Mouse (Mus musculus): ENCODE results near the gene Sept1. TPM values are rescaled to one million over a fixed set of nuclear protein-coding genes. Genes with fewer than 3 reads are reported as not detected.
"Not testable (repeated sequence)": the region's sequence is repeated elsewhere in the genome, so short reads cannot be mapped to it uniquely, and the experiment has no call there.

The Sept1 gene
- total RNA-seq, 2 experiments from 2014 or later = 7.4 to 7.6 TPM

DNA sequence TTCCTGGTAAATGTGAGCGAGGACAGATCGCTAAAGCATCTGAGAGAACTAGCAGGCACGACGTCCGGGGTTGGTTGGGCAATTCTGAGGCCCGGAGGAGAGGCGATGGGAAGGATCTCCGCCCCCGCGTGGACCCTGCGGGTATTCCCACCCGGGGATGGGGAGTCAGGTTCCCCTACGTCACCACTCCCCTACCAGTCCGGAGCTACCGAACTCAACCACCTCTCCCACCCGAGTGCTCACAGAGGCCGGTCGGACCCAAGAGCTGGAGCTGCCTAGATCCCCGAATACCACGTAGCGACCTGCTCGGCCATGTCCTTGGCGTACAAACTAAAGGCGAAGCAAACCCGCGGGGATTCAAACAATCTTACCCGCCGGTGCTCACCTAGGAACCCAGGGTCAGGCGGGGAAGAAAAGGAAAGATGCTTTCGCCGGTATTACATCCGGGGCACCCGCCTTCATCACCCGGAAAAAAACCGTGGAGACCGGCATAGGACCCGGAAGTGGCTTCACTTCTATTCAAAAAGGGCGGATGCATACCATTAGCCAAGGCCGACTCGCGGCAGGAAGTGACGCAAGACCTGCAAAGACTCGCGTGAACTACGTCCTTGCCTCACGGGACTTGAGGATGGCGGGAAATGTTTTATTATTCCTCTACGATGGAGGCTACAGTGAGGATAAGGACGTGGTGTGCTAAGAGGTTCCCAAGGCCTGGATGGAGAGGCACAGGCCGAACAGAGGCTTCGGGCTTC, 37.2 kb downstream of the Sept1 start, which contains the start of gene Cd2bp2:
TSS of gene Cd2bp2 (minus strand) at position 507 of the 752 bp plus-strand sequence.
- peak; percentile 86 to 95 for DNase-seq (ENCODE audit: low spot score in 2 of 2)

DNA sequence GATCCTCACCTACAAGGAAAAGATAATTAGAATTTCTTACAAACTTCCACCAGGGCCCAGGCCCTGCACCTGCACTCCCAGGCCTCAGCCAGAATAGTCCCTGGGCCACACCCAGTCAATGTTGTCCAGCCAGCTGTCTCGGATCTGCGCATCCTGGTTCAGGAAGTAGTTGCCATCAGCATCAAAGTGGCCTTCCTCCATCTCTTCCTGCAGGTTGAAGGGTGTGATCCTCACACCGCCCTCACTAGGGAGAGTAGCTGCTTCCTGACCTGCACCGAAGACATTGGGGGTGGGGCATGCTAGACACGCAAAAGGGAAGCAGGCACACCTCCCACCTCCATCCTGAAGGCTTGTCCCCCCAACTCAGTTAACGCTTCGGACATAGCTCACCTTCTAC, 38.3 kb downstream of the Sept1 start:
- no peak for DNase-seq (ENCODE audit: low spot score in 2 of 2)

DNA sequence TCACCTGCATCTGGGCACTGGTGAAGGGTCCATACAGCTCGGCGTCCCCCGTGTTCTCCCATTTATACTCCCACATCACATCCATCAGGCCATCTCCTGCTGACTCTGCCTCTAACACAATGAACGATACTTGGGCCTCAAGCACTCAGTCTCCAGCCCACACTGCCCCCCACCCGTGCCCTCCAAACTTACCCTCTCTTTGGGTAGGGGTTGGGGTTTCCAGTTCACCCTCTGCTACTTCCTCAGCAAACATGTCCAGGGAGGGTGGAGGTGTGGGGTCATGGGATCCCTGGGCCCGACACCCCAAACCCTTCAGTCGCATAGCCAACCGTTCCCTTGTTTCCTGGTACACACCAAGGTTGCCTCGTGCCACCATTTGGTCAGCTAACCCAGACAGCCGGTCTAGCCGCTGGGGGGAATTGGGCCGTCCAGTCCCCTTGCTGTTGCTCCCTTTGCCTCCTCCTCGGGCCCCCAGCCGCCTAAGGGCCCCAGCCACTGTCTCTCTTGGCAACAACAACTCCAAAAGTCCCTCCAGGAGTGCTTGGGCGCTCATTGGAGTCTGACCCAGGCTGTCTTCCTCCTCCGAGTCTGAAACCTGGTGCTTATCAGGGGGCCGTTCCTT, 38.8 kb downstream of the Sept1 start:
- no peak for DNase-seq (ENCODE audit: low spot score in 2 of 2)

DNA sequence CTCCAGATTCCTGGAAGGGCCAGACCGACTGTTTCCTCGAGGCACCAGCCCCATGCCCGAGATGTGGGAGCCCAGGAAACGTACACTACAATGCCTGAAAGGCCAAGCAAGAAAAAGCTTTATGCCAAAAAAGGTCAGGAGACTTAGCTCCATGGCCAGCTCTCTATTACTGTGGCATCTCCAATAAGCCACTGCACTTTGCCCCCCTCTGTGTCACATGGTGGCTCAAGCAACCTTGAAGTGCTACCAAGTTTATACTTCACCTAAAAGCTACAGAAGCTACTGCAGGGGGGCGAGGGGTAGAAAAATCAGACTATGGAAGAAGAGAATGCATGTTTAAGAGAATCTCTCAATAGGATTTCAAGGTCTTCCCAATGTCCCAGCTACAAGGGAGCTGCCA, 39.9 kb downstream of the Sept1 start:
- no peak for DNase-seq (ENCODE audit: low spot score in 2 of 2)

DNA sequence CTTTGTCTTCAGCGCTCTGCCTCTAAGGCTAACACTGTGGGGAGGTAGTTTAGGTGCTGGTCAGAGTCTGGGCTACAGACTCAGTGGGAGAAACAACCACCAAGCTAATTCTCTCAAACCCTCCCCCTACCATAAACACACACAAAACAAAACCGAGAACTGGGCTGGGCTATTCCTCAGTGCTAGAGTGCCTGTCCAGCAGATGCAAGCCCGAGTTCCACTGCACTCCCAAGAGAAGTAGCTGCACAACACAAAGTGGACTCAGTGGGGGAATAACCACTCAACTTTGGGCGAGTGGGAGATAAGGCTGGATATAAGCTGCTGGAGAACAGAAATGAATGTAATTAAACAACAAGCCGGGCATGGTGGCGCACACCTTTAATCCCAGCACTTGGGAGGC, 42.3 kb downstream of the Sept1 start:
- no peak for DNase-seq (ENCODE audit: low spot score in 2 of 2)

DNA sequence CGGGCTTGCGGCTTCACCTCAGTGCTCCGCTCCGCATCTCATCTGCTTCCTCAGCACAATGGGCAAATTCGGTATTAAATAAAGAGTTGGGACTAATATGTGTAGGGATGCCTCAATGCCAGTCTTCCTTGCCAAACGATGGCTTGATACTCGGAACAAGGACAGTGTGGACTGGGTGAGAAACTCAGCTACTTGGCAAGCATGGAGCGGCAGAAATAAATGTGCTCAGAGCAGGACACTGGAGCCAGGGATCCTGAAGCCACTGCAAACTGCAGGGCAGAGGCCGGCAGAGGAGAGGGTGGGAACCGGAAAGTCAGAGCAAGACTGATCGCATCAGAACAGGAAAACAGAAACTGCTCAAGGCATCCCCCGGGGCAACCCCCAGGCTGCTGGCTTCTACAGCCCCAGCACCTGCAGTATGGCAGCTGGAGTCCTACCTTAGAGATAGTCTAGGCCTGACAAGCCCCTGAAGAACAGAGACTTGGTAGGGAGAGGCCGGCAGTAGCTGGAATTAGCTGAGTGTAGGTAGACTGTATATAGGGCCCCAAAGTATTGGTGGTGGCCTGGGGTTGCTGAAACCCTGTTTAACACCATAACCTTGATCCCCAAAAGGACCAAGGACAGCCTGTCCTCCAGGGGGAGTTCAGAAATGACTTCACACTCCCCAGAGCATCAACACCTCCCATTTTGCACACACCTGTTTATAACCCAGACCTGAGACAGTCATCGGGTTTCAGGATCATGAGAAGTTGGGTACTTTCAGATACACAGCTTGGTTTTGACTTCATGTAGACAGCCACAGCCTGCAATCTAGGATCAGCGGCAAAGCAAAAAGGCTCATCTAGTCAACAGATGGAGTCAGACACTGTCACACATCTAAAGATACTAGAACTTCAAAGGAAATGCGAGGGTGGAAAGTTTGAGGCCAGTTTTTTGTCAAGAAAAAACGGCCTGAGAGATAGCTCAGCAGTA, 44.3 kb downstream of the Sept1 start:
- DNase-seq (ENCODE audit: low spot score in 2 of 2) = no peak

DNA sequence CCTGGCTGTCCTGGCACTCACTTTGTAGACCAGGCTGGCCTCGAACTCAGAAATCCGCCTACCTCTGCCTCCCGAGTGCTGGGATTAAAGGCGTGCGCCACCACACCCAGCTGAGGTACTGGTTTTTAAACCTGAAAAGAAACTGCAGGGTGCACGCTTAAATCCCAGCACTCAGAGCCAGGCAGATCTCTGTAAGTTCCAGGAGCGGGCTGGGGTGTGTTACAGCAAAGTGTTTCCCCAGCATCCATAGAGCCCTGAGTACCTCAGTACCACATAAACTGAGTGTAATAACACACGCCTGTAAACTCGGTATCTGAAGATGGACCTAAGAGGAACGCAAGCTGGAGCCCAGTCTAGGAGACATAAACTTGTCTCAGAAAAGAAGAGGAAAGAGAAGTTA, 45.6 kb downstream of the Sept1 start:
- no peak for DNase-seq (ENCODE audit: low spot score in 2 of 2)

DNA sequence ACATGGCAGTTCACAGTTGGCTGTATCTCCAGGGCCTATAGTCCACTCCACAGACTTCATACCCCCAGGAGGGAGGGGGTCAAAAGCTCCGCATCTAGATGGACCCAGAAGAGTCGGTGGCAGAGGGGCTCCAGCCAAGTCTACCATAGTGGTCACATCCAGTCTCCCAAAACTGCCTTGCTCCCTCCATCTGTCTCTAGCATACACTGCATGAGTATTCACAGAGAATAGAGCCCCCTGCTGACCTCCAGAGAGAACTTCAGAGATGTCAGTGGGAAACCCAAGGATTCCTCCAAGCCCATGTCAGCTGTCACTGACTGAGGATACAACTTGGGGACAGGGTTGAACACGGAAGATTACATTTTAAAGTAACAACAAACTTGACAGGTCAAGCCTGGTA, 47.3 kb downstream of the Sept1 start:
- no peak for DNase-seq (ENCODE audit: low spot score in 2 of 2)

DNA sequence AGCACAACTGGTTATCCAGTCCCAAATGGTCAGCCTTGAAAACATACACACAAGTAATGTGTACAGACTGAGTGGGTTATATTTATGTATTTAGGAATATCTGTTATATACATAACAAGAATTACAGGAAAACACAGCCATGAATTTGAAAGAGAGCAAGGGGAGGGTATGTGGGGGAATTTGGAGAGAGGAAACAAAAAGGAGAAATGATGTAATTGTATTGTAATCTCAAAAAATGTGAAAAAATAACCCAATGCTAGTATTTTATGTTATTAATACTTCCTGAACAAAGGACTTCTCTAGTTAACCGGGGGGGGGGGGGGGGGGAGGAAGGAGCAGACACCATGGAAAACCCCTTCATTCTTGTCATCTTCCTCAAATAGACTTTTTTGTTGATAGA, 48.2 kb downstream of the Sept1 start:
- DNase-seq (ENCODE audit: low spot score in 2 of 2) = no peak

DNA sequence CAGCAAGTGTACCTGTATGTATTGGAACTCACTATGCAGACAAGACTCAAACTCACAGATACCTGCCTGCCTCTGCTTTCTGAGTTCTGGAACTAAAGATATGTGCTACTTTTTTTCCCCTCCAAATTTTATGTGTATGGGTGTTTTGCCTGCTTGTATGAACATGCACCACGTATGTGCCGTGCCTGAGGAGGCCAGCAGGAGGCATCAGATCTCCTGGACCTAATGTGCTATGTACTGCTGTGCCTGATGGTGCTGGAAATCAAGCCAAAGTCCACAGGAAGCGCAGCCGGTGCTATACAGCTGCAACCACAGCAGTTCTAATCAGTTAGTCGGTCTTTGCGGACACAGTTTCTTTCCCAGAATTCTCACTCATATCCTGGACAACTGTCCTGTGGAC, 49.1 kb downstream of the Sept1 start:
- no peak for DNase-seq (ENCODE audit: low spot score in 2 of 2)

DNA sequence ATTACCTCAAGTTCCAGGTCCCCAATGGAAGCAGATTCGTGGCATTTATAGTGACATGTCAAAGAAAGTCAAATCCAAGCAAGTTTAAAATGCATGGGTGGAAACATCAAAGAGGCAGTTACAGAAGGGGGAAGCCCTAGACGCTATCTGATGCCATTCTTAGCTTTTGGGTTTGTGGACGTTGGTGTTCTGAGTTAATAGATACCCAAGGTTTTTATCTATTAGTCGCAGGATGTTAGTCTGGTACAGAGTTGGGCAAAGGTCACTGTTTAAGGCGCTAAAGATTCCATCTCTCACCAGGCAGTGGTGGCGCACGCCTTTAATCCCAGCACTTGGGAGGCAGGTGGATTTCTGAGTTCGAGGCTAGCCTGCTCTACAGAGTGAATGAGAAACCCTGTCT, 49.6 kb downstream of the Sept1 start:
- no peak for DNase-seq (ENCODE audit: low spot score in 2 of 2)

DNA sequence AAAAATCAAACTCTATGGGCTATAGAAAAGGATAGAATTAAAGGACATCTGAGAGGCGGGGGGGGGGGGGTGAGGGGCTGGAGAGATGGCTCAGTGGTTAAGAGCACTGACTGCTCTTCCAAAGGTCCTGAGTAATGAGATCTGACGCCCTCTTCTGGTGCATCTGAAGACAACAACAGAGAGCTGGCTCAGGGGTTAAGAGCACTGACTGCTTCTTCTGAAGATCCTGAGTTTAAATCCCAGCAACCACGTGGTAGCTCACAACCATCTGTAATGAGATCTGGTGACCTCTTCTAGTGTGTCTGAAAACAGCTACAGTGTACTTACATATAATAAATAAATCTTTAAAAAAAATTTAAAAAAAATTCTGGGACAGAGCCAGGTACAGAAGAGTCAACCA, 51.2 kb downstream of the Sept1 start:
- not testable (repeated sequence) for DNase-seq (ENCODE audit: low spot score in 2 of 2)

DNA sequence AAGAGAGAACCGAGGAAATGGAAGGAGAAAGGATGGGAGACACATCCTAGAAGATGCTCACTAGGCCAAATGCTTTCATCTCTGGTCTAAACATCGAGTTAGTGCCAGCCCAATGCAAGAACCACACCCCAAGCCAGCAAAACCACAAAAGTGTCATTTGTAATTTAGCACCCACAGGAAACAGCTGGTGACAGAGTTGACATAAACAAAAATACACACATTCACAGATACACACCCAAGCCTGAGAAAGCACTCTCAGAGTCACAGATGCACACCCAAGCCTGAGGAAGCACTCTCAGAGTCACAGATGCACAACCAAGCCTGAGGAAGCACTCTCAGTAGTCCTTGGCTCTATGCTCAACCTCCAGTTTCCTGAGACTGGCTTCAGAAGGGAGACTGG, 52.1 kb downstream of the Sept1 start:
- DNase-seq (ENCODE audit: low spot score in 2 of 2) = no peak

DNA sequence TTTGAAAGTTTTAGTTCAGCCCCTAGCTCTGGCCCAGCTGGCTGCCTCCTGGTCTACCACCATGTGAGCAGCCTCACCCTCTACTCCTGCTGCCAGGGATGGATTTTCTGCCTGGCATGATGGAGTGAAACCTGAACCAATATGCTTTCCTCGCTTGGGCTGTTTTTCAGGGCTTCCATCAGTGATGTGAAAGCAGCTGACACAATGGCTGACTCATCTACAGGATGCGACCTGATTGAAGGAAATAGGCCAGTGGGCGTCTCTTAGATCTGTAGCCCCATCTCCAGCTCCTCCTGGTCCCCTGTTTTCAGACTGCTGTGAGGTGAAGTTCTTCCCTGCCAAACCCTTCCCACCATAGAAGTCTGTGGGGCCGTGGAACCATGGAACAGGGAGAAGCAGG, 56.0 kb downstream of the Sept1 start:
- DNase-seq (ENCODE audit: low spot score in 2 of 2) = no peak

DNA sequence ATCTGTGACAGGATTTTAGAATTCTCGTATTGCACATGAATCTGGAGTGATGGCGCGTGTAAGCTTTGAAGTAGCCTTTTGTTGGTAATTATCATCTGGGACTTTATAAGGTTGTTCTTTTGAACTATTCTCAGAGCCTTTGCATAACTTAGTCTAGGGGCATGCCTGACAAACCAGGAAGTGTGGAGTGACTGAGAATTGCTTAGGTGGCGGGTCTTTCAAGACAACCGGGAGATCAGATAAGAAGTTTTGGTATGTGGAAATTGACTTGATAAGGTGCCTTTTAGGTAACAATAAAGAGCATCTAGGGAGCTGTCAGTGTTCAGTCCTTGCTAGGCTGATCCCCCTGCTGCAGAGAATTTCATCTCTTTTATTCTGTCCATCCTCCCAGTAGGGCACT, 66.4 kb downstream of the Sept1 start:
- no peak for DNase-seq (ENCODE audit: low spot score in 2 of 2)

DNA sequence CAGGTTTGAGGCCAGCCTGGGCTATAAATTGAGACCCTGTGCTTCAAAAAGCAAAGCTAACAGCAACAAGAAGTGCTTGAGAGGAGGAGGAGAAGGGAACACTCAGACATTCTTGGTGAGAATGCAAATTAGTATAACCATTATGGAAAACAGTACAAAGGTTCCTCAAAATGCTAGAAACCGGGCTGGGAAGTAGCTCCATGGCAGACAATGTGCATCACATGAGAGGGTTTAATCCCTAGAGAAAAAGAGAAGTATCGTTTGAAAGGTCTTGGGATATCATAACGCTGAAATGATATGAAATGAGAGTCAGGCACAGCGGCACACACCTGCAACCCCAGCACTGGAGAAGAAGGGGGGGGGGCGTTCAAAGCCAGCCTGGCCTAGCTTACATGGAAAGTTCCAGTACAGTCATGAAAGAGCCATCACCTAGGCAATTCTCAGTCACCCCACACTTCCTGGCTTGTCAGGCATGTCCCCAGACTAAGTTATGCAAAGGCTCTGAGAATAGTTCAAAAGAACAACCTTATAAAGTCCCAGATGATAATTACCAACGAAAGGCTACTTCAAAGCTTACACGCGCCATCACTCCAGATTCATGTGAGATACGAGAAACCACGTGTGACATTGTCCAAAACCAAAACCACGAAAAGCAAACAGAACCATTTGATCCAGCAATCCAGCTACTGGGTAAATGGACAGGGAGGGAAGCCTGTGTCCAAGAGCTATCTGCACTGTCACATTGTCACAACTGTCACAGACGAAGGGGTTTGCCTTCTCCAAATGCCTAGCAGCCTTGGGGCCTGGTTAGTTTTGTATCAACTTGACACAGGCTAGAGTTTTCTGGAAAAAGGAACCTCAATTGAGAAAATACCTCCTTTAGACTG, 67.1 kb downstream of the Sept1 start:
- DNase-seq (ENCODE audit: low spot score in 2 of 2) = no peak

Other genes starting within 250 kb of the Sept1 start
- 10 to 100 TPM; 23.2 to 27.1 TPM for gene Mvp, start 218.5 kb downstream of the Sept1 start, total RNA-seq (2021)
- gene Pagr1b, start 216.6 kb downstream of the Sept1 start, total RNA-seq (2021) = 1 to 10 TPM; 1.8 to 2.5 TPM
- gene Pagr1a, start 215.8 kb downstream of the Sept1 start, total RNA-seq (2021) = 10 to 100 TPM in 1 of 2 experiments, 1 to 10 TPM in 1; 9.1 to 14.7 TPM
- 10 to 100 TPM; 26.0 to 26.6 TPM for gene Gm42742, start 212.0 kb downstream of the Sept1 start, total RNA-seq (2021)
- gene Prrt2, start 211.9 kb downstream of the Sept1 start, total RNA-seq (2021) = 1 to 10 TPM; 6.5 to 9.4 TPM
- gene Maz, start 206.1 kb downstream of the Sept1 start, total RNA-seq (2021) = 100 to 1,000 TPM; 129 to 131 TPM
- gene Kif22, start 190.7 kb downstream of the Sept1 start, total RNA-seq (2021) = 10 to 100 TPM; 21.7 to 26.2 TPM
- gene Zg16, start 145.8 kb downstream of the Sept1 start, total RNA-seq (2021) = under 1 TPM in 1 of 2 experiments, not detected in 1; 0.47 TPM
- gene AI467606, start 141.8 kb downstream of the Sept1 start, total RNA-seq (2021) = 1 to 10 TPM; 1.3 to 1.8 TPM
- gene Qprt, start 110.9 kb downstream of the Sept1 start, total RNA-seq (2021) = 1 to 10 TPM; 4.6 to 5.2 TPM
- under 1 TPM; 0.54 to 0.91 TPM for gene Spn, start 95.3 kb downstream of the Sept1 start, total RNA-seq (2021)
- 10 to 100 TPM; 47.4 to 55.9 TPM for gene Cd2bp2, start 37.1 kb downstream of the Sept1 start, total RNA-seq (2021)
- gene Tbc1d10b, start 24.7 kb downstream of the Sept1 start, total RNA-seq (2021) = 10 to 100 TPM; 48.0 to 51.7 TPM
- gene Mylpf, start 24.2 kb downstream of the Sept1 start, total RNA-seq (2021) = over 10,000 TPM; 28,893 to 32,257 TPM
- 1 to 10 TPM; 9.0 to 9.8 TPM for gene Zfp553, start 69 bp downstream of the Sept1 start, total RNA-seq (2021)
- 10 to 100 TPM; 23.7 to 29.6 TPM for gene Zfp771, start 11.1 kb upstream of the Sept1 start, total RNA-seq (2021)
- gene Dctpp1, start 27.6 kb upstream of the Sept1 start, total RNA-seq (2021) = 10 to 100 TPM; 35.6 to 48.5 TPM
- 10 to 100 TPM; 22.1 to 23.7 TPM for gene Sephs2, start 40.9 kb upstream of the Sept1 start, total RNA-seq (2021)
- gene Itgal, start 63.1 kb upstream of the Sept1 start, total RNA-seq (2021) = 1 to 10 TPM; 1.8 to 2.8 TPM
- 10 to 100 TPM; 32.3 to 36.0 TPM for gene Zfp768, start 112.5 kb upstream of the Sept1 start, total RNA-seq (2021)
- gene Zfp747, start 142.9 kb upstream of the Sept1 start, total RNA-seq (2021) = 1 to 10 TPM; 4.6 to 6.9 TPM
- gene 9130019O22Rik, start 154.0 kb upstream of the Sept1 start, total RNA-seq (2021) = 1 to 10 TPM; 2.8 to 3.3 TPM
- gene E430018J23Rik, start 160.5 kb upstream of the Sept1 start, total RNA-seq (2021) = 1 to 10 TPM; 4.7 to 5.5 TPM
- gene Zfp764, start 173.7 kb upstream of the Sept1 start, total RNA-seq (2021) = 1 to 10 TPM; 4.6 to 5.0 TPM
- gene Zfp688, start 188.9 kb upstream of the Sept1 start, total RNA-seq (2021) = 1 to 10 TPM; 6.6 to 9.1 TPM
- 1 to 10 TPM; 3.3 to 3.4 TPM for gene Zfp689, start 216.0 kb upstream of the Sept1 start, total RNA-seq (2021)
- gene Prr14, start 226.5 kb upstream of the Sept1 start, total RNA-seq (2021) = 10 to 100 TPM; 26.1 to 32.5 TPM
- gene Fbrs, start 246.1 kb upstream of the Sept1 start, total RNA-seq (2021) = 10 to 100 TPM; 39.7 to 51.3 TPM